Mouse (Mus musculus): Measurements from ENCODE around the gene Ppa2. TPM values are rescaled to one million over a fixed set of nuclear protein-coding genes. Genes with fewer than 3 reads are reported as not detected.

Ppa2 gene
- polyA plus RNA-seq, 1 experiment from 2014 or later, result 94.1 TPM

- Histone ChIP-seq H3K27ac (ENCODE audit: low read length) (no peak overlapping the region), H3K4me3 (ENCODE audit: low read depth, low read length) (no peak overlapping the region), H3K9me3 (ENCODE audit: low read length) (no peaks in the 10 kb centered on the region), H3K9ac (replicated peaks; ENCODE audit: low read depth) (no peak overlapping the region), H3K4me2 (replicated peaks; ENCODE audit: low read depth, low read length) (no peak overlapping the region), H3K36me3 (ENCODE audit: insufficient read depth, low read length) (no peaks in the 10 kb centered on the region), H3K4me1 (ENCODE audit: insufficient read depth, low read depth, low read length) (no peaks in the 10 kb centered on the region), H3K27me3 (replicated peaks; ENCODE audit: insufficient read depth, low read length) (no peaks in the 10 kb centered on the region)
- TF ChIP-seq CTCF (IDR thresholded peaks at IDR 0.05), result no peak
- TF ChIP-seq EP300 (IDR thresholded peaks at IDR 0.05), result no peak
- ATAC-seq, result no peak
- no peak for DNase-seq (ENCODE audit: low spot score)
- 94% methylated on average over 14 of the region's 14 CpGs for WGBS
These were observed 5.1 kb downstream of the Ppa2 start for GRCm38 (mm10) chr3:133315011-133315410.

DNA sequence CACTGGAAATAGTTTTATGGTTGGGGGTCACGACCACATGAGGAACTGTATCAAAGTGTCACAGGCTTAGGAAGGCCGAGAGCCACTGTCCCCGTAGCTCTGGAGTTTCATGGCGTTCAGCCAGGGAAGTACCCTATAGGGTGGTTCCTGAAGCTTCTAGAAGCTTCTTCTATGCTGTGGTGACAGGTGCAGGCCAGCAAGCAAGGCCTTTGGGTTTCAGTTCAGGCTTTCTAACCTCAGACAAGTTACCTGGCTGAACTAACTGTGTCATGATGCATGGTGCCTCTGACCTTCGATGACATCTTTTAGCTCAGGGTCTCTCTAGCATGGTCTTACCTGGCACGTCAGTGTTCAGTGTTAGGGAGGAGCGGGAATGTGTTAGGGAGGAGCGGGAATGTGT, 5.7 kb downstream of the Ppa2 start:
- H3K36me3 ChIP-seq (ENCODE audit: insufficient read depth, low read length), result no peaks in the 10 kb centered on the region
- no peak overlapping the region for H3K4me2 ChIP-seq (replicated peaks; ENCODE audit: low read depth, low read length)
- no peak overlapping the region for H3K4me3 ChIP-seq (ENCODE audit: low read depth, low read length)
- WGBS, result 92% methylated on average over 8 of the region's 8 CpGs
- ATAC-seq (no peak), DNase-seq (ENCODE audit: low spot score) (no peak)
- H3K27ac ChIP-seq (ENCODE audit: low read length), result no peak overlapping the region
- H3K4me1 ChIP-seq (ENCODE audit: insufficient read depth, low read depth, low read length), result no peaks in the 10 kb centered on the region
- no peaks in the 10 kb centered on the region for H3K27me3 ChIP-seq (replicated peaks; ENCODE audit: insufficient read depth, low read length)
- no peak for TF ChIP-seq CTCF (IDR thresholded peaks at IDR 0.05)
- TF ChIP-seq EP300 (IDR thresholded peaks at IDR 0.05), result no peak
- no peaks in the 10 kb centered on the region for H3K9me3 ChIP-seq (ENCODE audit: low read length)
- no peak overlapping the region for H3K9ac ChIP-seq (replicated peaks; ENCODE audit: low read depth)

DNA sequence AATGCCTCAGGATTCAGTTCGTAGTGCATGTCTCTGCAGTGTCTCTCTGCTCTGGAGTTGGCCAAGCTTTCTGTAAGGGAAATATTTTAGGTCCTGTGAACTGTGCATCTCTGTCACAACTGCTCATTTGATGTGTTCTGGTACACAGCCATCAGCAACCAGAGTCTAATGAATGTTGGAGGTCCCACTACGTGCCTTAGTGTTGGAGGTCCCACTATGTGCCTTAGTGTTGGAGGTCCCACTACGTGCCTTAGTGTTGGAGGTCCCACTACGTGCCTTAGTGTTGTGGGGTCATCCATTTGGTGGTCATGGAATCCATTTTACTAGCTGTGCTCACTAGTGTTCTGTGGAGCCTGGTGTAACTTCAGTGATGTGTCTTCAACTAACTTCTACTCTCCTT, 7.9 kb downstream of the Ppa2 start:
- ATAC-seq, result no peak
- H3K4me1 ChIP-seq (ENCODE audit: insufficient read depth, low read depth, low read length), result no peaks in the 10 kb centered on the region
- no peak overlapping the region for H3K4me2 ChIP-seq (replicated peaks; ENCODE audit: low read depth, low read length)
- H3K4me3 ChIP-seq (ENCODE audit: low read depth, low read length), result no peak overlapping the region
- no peaks in the 10 kb centered on the region for H3K36me3 ChIP-seq (ENCODE audit: insufficient read depth, low read length)
- no peak overlapping the region for H3K9ac ChIP-seq (replicated peaks; ENCODE audit: low read depth)
- H3K27me3 ChIP-seq (replicated peaks; ENCODE audit: insufficient read depth, low read length), result no peaks in the 10 kb centered on the region
- H3K9me3 ChIP-seq (ENCODE audit: low read length), result no peaks in the 10 kb centered on the region
- no peak for DNase-seq (ENCODE audit: low spot score)
- TF ChIP-seq EP300 (IDR thresholded peaks at IDR 0.05) (no peak), CTCF (IDR thresholded peaks at IDR 0.05) (no peak)
- H3K27ac ChIP-seq (ENCODE audit: low read length), result no peak overlapping the region
- WGBS, result 89% methylated on average over 4 of the region's 4 CpGs

DNA sequence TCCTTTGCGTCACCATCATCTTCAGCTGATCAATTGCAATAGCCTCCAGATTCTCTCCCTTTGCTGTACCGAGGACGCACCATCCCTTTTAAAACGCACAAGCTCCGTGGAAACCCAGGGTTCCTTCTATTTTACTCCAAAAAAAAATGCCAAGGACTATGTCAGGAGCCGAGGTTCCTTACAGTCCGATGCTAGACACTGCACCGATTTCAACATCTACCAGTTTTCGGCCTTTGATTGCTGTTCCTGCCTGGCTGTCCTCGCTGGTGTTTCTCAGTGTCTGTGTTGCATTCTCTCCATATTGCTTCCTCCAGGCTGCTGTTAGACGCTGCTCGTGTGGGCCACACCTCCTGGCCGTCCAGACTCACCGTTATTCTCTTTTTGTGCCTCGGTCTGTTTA, 8.7 kb downstream of the Ppa2 start:
- Histone ChIP-seq H3K4me2 (replicated peaks; ENCODE audit: low read depth, low read length) (no peak overlapping the region), H3K9ac (replicated peaks; ENCODE audit: low read depth) (no peak overlapping the region), H3K9me3 (ENCODE audit: low read length) (no peaks in the 10 kb centered on the region), H3K36me3 (ENCODE audit: insufficient read depth, low read length) (no peaks in the 10 kb centered on the region), H3K27ac (ENCODE audit: low read length) (no peak overlapping the region), H3K4me3 (ENCODE audit: low read depth, low read length) (no peak overlapping the region), H3K4me1 (ENCODE audit: insufficient read depth, low read depth, low read length) (no peaks in the 10 kb centered on the region), H3K27me3 (replicated peaks; ENCODE audit: insufficient read depth, low read length) (no peaks in the 10 kb centered on the region)
- WGBS, result 61% methylated on average over 15 of the region's 15 CpGs
- no peak for TF ChIP-seq CTCF (IDR thresholded peaks at IDR 0.05)
- TF ChIP-seq EP300 (IDR thresholded peaks at IDR 0.05), result no peak
- DNase-seq (ENCODE audit: low spot score) (no peak), ATAC-seq (no peak)

- no peaks in the 10 kb centered on the region for H3K36me3 ChIP-seq (ENCODE audit: insufficient read depth, low read length)
- H3K9ac ChIP-seq (replicated peaks; ENCODE audit: low read depth), result no peak overlapping the region
- no peaks in the 10 kb centered on the region for H3K4me1 ChIP-seq (ENCODE audit: insufficient read depth, low read depth, low read length)
- H3K27me3 ChIP-seq (replicated peaks; ENCODE audit: insufficient read depth, low read length), result no peaks in the 10 kb centered on the region
- TF ChIP-seq EP300 (IDR thresholded peaks at IDR 0.05), result no peak
- no peak for TF ChIP-seq CTCF (IDR thresholded peaks at IDR 0.05)
- H3K4me2 ChIP-seq (replicated peaks; ENCODE audit: low read depth, low read length), result no peak overlapping the region
- H3K4me3 ChIP-seq (ENCODE audit: low read depth, low read length), result no peak overlapping the region
- peak; percentile 54 for DNase-seq (ENCODE audit: low spot score)
- H3K9me3 ChIP-seq (ENCODE audit: low read length), result no peaks in the 10 kb centered on the region
- no peak overlapping the region for H3K27ac ChIP-seq (ENCODE audit: low read length)
- peak; percentile 73 for ATAC-seq
- WGBS, result 80% methylated on average over 7 of the region's 7 CpGs
These were observed 9.9 kb downstream of the Ppa2 start for GRCm38 (mm10) chr3:133319795-133320194.

GRCm38 (mm10) chr3:133320313-133320712, 10.4 kb downstream of the Ppa2 start:
- no peak overlapping the region for H3K4me3 ChIP-seq (ENCODE audit: low read depth, low read length)
- no peak overlapping the region for H3K27ac ChIP-seq (ENCODE audit: low read length)
- 86% methylated on average over 6 of the region's 6 CpGs for WGBS
- no peaks in the 10 kb centered on the region for H3K27me3 ChIP-seq (replicated peaks; ENCODE audit: insufficient read depth, low read length)
- ATAC-seq (no peak), DNase-seq (ENCODE audit: low spot score) (no peak)
- TF ChIP-seq EP300 (IDR thresholded peaks at IDR 0.05) (no peak), CTCF (IDR thresholded peaks at IDR 0.05) (no peak)
- no peaks in the 10 kb centered on the region for H3K4me1 ChIP-seq (ENCODE audit: insufficient read depth, low read depth, low read length)
- no peaks in the 10 kb centered on the region for H3K9me3 ChIP-seq (ENCODE audit: low read length)
- H3K4me2 ChIP-seq (replicated peaks; ENCODE audit: low read depth, low read length), result no peak overlapping the region
- no peaks in the 10 kb centered on the region for H3K36me3 ChIP-seq (ENCODE audit: insufficient read depth, low read length)
- no peak overlapping the region for H3K9ac ChIP-seq (replicated peaks; ENCODE audit: low read depth)

- H3K27ac ChIP-seq (ENCODE audit: low read length), result no peak overlapping the region
- no peak for ATAC-seq
- no peak overlapping the region for H3K4me3 ChIP-seq (ENCODE audit: low read depth, low read length)
- no peaks in the 10 kb centered on the region for H3K9me3 ChIP-seq (ENCODE audit: low read length)
- no peak overlapping the region for H3K4me2 ChIP-seq (replicated peaks; ENCODE audit: low read depth, low read length)
- no peaks in the 10 kb centered on the region for H3K4me1 ChIP-seq (ENCODE audit: insufficient read depth, low read depth, low read length)
- 93% methylated on average over 10 of the region's 10 CpGs for WGBS
- no peaks in the 10 kb centered on the region for H3K27me3 ChIP-seq (replicated peaks; ENCODE audit: insufficient read depth, low read length)
- H3K9ac ChIP-seq (replicated peaks; ENCODE audit: low read depth), result no peak overlapping the region
- no peak for DNase-seq (ENCODE audit: low spot score)
- H3K36me3 ChIP-seq (ENCODE audit: insufficient read depth, low read length), result no peaks in the 10 kb centered on the region
- TF ChIP-seq EP300 (IDR thresholded peaks at IDR 0.05) (no peak), CTCF (IDR thresholded peaks at IDR 0.05) (no peak)
These were observed 12.0 kb downstream of the Ppa2 start for GRCm38 (mm10) chr3:133321928-133322327.
